Mouse (Mus musculus): Measurements from ENCODE around the gene Scn11a.

- TF ChIP-seq CTCF (IDR thresholded peaks at IDR 0.05; ENCODE audit: extremely low read depth, insufficient read length, insufficient replicate concordance, low read depth, low read length) = no peak
- TF ChIP-seq POLR2A (IDR thresholded peaks at IDR 0.05; ENCODE audit: low read depth, low read length) = no peak
These were observed 32.8 kb downstream of the Scn11a start for GRCm38 (mm10) chr9:119792505-119792904.
